Mouse (Mus musculus): ENCODE measurements around the gene Tap1. TPM values are rescaled to one million over a fixed set of nuclear protein-coding genes. Genes with fewer than 3 reads are reported as not detected.

The Tap1 gene
- polyA plus RNA-seq, 1 experiment from 2014 or later = 1.9 TPM

GRCm38 (mm10) chr17:34199050-34199619, 11.8 kb downstream of the Tap1 start:
- WGBS = 68% methylated on average over 12 of the region's 12 CpGs
- ATAC-seq (ENCODE audit: low FRiP score, low read depth) = no peak
- H3K27me3 ChIP-seq (replicated peaks) = peaks cover 71% of the 10 kb centered on the region

GRCm38 (mm10) chr17:34200047-34200446, 12.7 kb downstream of the Tap1 start:
- H3K27me3 ChIP-seq (replicated peaks) = peaks cover 67% of the 10 kb centered on the region
- no peak overlapping the region for H3K27ac ChIP-seq
- H3K4me2 ChIP-seq (replicated peaks) = no peak overlapping the region
- H3K36me3 ChIP-seq = no peaks in the 10 kb centered on the region
- peaks cover 16% of the 10 kb centered on the region for H3K4me1 ChIP-seq
- H3K4me3 ChIP-seq = no peak overlapping the region
- WGBS = 88% methylated on average over 10 of the region's 10 CpGs
- H3K9ac ChIP-seq = no peak overlapping the region
- no peaks in the 10 kb centered on the region for H3K9me3 ChIP-seq
- no peak for ATAC-seq (ENCODE audit: low FRiP score, low read depth)

More at GRCm38 (mm10) chr17:34199050-34199619, 11.8 kb downstream of the Tap1 start:
- H3K9ac ChIP-seq = no peak overlapping the region
- no peaks in the 10 kb centered on the region for H3K9me3 ChIP-seq
- peaks cover 10% of the 10 kb centered on the region for H3K4me1 ChIP-seq
- no peak overlapping the region for H3K4me2 ChIP-seq (replicated peaks)
- H3K27ac ChIP-seq = no peak overlapping the region
- no peaks in the 10 kb centered on the region for H3K36me3 ChIP-seq
- H3K4me3 ChIP-seq = no peak overlapping the region

- Histone ChIP-seq H3K4me3 (no peak overlapping the region), H3K36me3 (no peaks in the 10 kb centered on the region), H3K27ac (no peak overlapping the region), H3K9me3 (no peaks in the 10 kb centered on the region), H3K4me2 (replicated peaks) (no peak overlapping the region), H3K9ac (no peak overlapping the region), H3K27me3 (replicated peaks) (peaks cover 68% of the 10 kb centered on the region), H3K4me1 (peaks cover 20% of the 10 kb centered on the region)
- 86% methylated on average over 16 of the region's 16 CpGs for WGBS
- no peak for ATAC-seq (ENCODE audit: low FRiP score, low read depth)
These were observed 13.6 kb downstream of the Tap1 start for GRCm38 (mm10) chr17:34200772-34201505.

- WGBS = 69% methylated on average over 7 of the region's 7 CpGs
- ATAC-seq (ENCODE audit: low FRiP score, low read depth) = no peak
- H3K9ac ChIP-seq = no peak overlapping the region
- H3K4me3 ChIP-seq = no peak overlapping the region
- peaks cover 20% of the 10 kb centered on the region for H3K4me1 ChIP-seq
- no peak overlapping the region for H3K4me2 ChIP-seq (replicated peaks)
- H3K27me3 ChIP-seq (replicated peaks) = peaks cover 65% of the 10 kb centered on the region
- H3K27ac ChIP-seq = no peak overlapping the region
- H3K9me3 ChIP-seq = no peaks in the 10 kb centered on the region
- no peaks in the 10 kb centered on the region for H3K36me3 ChIP-seq
These were observed 14.2 kb downstream of the Tap1 start for GRCm38 (mm10) chr17:34201506-34202055.

GRCm38 (mm10) chr17:34202760-34203442, 15.5 kb downstream of the Tap1 start:
- no peaks in the 10 kb centered on the region for H3K36me3 ChIP-seq
- no peak overlapping the region for H3K4me2 ChIP-seq (replicated peaks)
- H3K27me3 ChIP-seq (replicated peaks) = peaks cover 58% of the 10 kb centered on the region
- H3K27ac ChIP-seq = no peak overlapping the region
- ATAC-seq (ENCODE audit: low FRiP score, low read depth) = 0 out of 2 replicates have a peak, but pooled peaks have one; percentile 22
- WGBS = 88% methylated on average over 4 of the region's 4 CpGs
- no peak overlapping the region for H3K4me3 ChIP-seq
- H3K9ac ChIP-seq = no peak overlapping the region
- H3K4me1 ChIP-seq = peaks cover 15% of the 10 kb centered on the region
- no peaks in the 10 kb centered on the region for H3K9me3 ChIP-seq

GRCm38 (mm10) chr17:34203444-34203843, 16.1 kb downstream of the Tap1 start, which contains the start of gene Tap2:
Tap2 (plus strand) TSS chr17:34203527.
- H3K9ac ChIP-seq = peak within 1 kb of the TSS; percentile 58
- no peaks in the 10 kb centered on the region for H3K9me3 ChIP-seq
- H3K4me3 ChIP-seq = peak within 1 kb of the TSS; percentile 59
- H3K36me3 ChIP-seq = no peaks in the 10 kb centered on the region
- WGBS = 57% methylated on average over 5 of the region's 5 CpGs
- H3K27ac ChIP-seq = no peak within 1 kb of the TSS
- H3K4me2 ChIP-seq (replicated peaks) = peak within 1 kb of the TSS; percentile 95
- no peak for ATAC-seq (ENCODE audit: low FRiP score, low read depth)
- H3K27me3 ChIP-seq (replicated peaks) = peaks cover 54% of the 10 kb centered on the region
- H3K4me1 ChIP-seq = peaks cover 10% of the 10 kb centered on the region; the same call in 1 of the 2 replicates

- no peaks in the 10 kb centered on the region for H3K36me3 ChIP-seq
- H3K4me2 ChIP-seq (replicated peaks) = peak overlapping the region; percentile 95
- no peaks in the 10 kb centered on the region for H3K9me3 ChIP-seq
- peak overlapping the region; percentile 59 for H3K4me3 ChIP-seq
- peak overlapping the region; percentile 58 for H3K9ac ChIP-seq
- peaks cover 44% of the 10 kb centered on the region for H3K27me3 ChIP-seq (replicated peaks)
- peaks cover 10% of the 10 kb centered on the region; the same call in 1 of the 2 replicates for H3K4me1 ChIP-seq
- under 1% methylated on average over 44 of the region's 44 CpGs for WGBS
- ATAC-seq (ENCODE audit: low FRiP score, low read depth) = peak; percentile 32; the same call in 1 of the 2 replicates
- H3K27ac ChIP-seq = no peak overlapping the region
These were observed 17.1 kb downstream of the Tap1 start for GRCm38 (mm10) chr17:34204303-34205010.

- no peaks in the 10 kb centered on the region for H3K36me3 ChIP-seq
- H3K4me3 ChIP-seq = peak overlapping the region; percentile 59
- H3K9ac ChIP-seq = peak overlapping the region; percentile 58
- H3K27me3 ChIP-seq (replicated peaks) = peaks cover 39% of the 10 kb centered on the region
- peaks cover 3% of the 10 kb centered on the region; the same call in 1 of the 2 replicates for H3K9me3 ChIP-seq
- H3K4me1 ChIP-seq = peaks cover 10% of the 10 kb centered on the region; the same call in 1 of the 2 replicates
- peak; percentile 21; the same call in 1 of the 2 replicates for ATAC-seq (ENCODE audit: low FRiP score, low read depth)
- WGBS = 10% methylated on average over 18 of the region's 18 CpGs
- H3K27ac ChIP-seq = no peak overlapping the region
- H3K4me2 ChIP-seq (replicated peaks) = peak overlapping the region; percentile 95
These were observed 17.8 kb downstream of the Tap1 start for GRCm38 (mm10) chr17:34205021-34205745.

GRCm38 (mm10) chr17:34205746-34206176, 18.4 kb downstream of the Tap1 start:
- Histone ChIP-seq H3K4me2 (replicated peaks) (peak overlapping the region; percentile 95), H3K36me3 (no peaks in the 10 kb centered on the region), H3K9ac (no peak overlapping the region), H3K4me1 (peaks cover 10% of the 10 kb centered on the region; the same call in 1 of the 2 replicates), H3K9me3 (peaks cover 3% of the 10 kb centered on the region; the same call in 1 of the 2 replicates), H3K27me3 (replicated peaks) (peaks cover 44% of the 10 kb centered on the region), H3K4me3 (no peak overlapping the region), H3K27ac (no peak overlapping the region)
- ATAC-seq (ENCODE audit: low FRiP score, low read depth) = no peak
- WGBS = 17% methylated on average over 9 of the region's 9 CpGs

- H3K27ac ChIP-seq = no peak overlapping the region
- peaks cover 3% of the 10 kb centered on the region; the same call in 1 of the 2 replicates for H3K9me3 ChIP-seq
- no peak overlapping the region for H3K4me2 ChIP-seq (replicated peaks)
- H3K4me3 ChIP-seq = no peak overlapping the region
- ATAC-seq (ENCODE audit: low FRiP score, low read depth) = no peak
- peaks cover 50% of the 10 kb centered on the region for H3K27me3 ChIP-seq (replicated peaks)
- peaks cover 10% of the 10 kb centered on the region; the same call in 1 of the 2 replicates for H3K4me1 ChIP-seq
- no peak overlapping the region for H3K9ac ChIP-seq
- no peaks in the 10 kb centered on the region for H3K36me3 ChIP-seq
- 86% methylated on average over 5 of the region's 5 CpGs for WGBS
These were observed 19.4 kb downstream of the Tap1 start for GRCm38 (mm10) chr17:34206731-34207130.

- WGBS = 56% methylated on average over 3 of the region's 3 CpGs
- Histone ChIP-seq H3K36me3 (no peaks in the 10 kb centered on the region), H3K27me3 (replicated peaks) (peaks cover 57% of the 10 kb centered on the region), H3K4me3 (no peak overlapping the region), H3K27ac (no peak overlapping the region), H3K9me3 (peaks cover 3% of the 10 kb centered on the region; the same call in 1 of the 2 replicates), H3K4me1 (peaks cover 10% of the 10 kb centered on the region; the same call in 1 of the 2 replicates), H3K4me2 (replicated peaks) (no peak overlapping the region), H3K9ac (no peak overlapping the region)
- ATAC-seq (ENCODE audit: low FRiP score, low read depth) = no peak
These were observed 20.1 kb downstream of the Tap1 start for GRCm38 (mm10) chr17:34207456-34207855.

Data from neural tube, embryonic 12.5 days (tissue).